ENCODE assay signal across 10 mouse cellular contexts in the genomic region with DNA sequence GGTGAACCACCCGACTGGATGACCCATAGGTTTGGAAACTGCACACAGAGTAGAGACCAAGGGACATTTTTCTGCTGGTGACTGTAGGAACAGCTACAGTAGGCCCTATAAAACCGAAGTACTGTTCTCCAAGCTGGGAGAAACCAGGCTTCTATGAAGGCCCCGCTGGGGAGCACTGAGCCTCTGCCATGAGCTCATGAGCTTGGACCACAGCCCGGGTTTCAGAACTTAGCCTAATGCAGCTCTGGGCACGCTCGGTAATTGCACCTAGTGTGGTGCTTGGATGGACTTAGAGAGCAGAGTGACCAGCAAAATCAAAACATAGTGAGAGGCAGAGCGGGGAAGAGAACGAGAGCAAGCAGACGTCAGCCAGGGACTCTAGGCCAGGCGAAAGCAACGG.
DNase-seq lines count a peak whose midpoint lies in the region; ATAC-seq lines count a peak whose summit lies in the region.
"Had no signal": no experiment of that assay in that cellular context is flagged by ENCODE, and none has a peak within 500 bp of the region (broad histone marks: within the 10 kb centered on the region; RNA-seq: fewer than 3 reads in every experiment).

No protein-coding gene starts in this region.

- no peaks in the 10 kb centered on the region for H3K36me3 ChIP-seq in kidney, embryonic 15.5 days
- no peaks in the 10 kb centered on the region for H3K36me3 ChIP-seq in hindbrain, embryonic 13.5 days
- H3K36me3 ChIP-seq: embryonic facial prominence, embryonic 13.5 days had no signal

- H3K4me3 ChIP-seq in brown adipose tissue, adult 24 weeks (ENCODE audit: insufficient read depth, low read depth, low read length) = no peak overlapping the region
- no peak overlapping the region for H3K4me3 ChIP-seq in kidney, embryonic 15.5 days (replicated peaks)
- H3K4me3 ChIP-seq in hindbrain, embryonic 13.5 days = no peak overlapping the region
- H3K4me3 ChIP-seq: embryonic facial prominence, embryonic 13.5 days; megakaryocyte, embryonic 14.5 days had no signal

- peak overlapping the region; percentile 14 for H3K27ac ChIP-seq in brown adipose tissue, adult 24 weeks (replicated peaks; ENCODE audit: low read depth, low read length)
- peak overlapping the region; percentile 85 for H3K27ac ChIP-seq in kidney, embryonic 15.5 days
- H3K27ac ChIP-seq in hindbrain, embryonic 13.5 days = no peak overlapping the region
- H3K27ac ChIP-seq: embryonic facial prominence, embryonic 13.5 days had no signal

- H3K9ac ChIP-seq in kidney, embryonic 15.5 days = no peak overlapping the region
- H3K9ac ChIP-seq in hindbrain, embryonic 13.5 days = no peak overlapping the region
- H3K9ac ChIP-seq: embryonic facial prominence, embryonic 13.5 days had no signal

- no peak overlapping the region for H3K4me2 ChIP-seq in kidney, embryonic 15.5 days
- no peak overlapping the region for H3K4me2 ChIP-seq in hindbrain, embryonic 13.5 days
- H3K4me2 ChIP-seq: embryonic facial prominence, embryonic 13.5 days had no signal

- H3K9me3 ChIP-seq in kidney, embryonic 15.5 days (replicated peaks) = no peaks in the 10 kb centered on the region
- no peaks in the 10 kb centered on the region for H3K9me3 ChIP-seq in hindbrain, embryonic 13.5 days
- H3K9me3 ChIP-seq: embryonic facial prominence, embryonic 13.5 days; megakaryocyte, embryonic 14.5 days had no signal

- peak; percentile 19 for DNase-seq in kidney, adult 18-20 months
- DNase-seq in kidney, adult 9 months = no peak
- DNase-seq in gastrocnemius, adult 18-20 months (ENCODE audit: low spot score) = peak; percentile 77
- DNase-seq in lung, postnatal 10 days = peak; percentile 66
- no peak for DNase-seq in embryo, embryonic 9.5 days (ENCODE audit: extremely low spot score)

- WGBS in kidney, embryonic 15.5 days = 87% methylated on average over 11 of the region's 11 CpGs
- WGBS in hindbrain, embryonic 13.5 days = 92% methylated on average over 11 of the region's 11 CpGs

- no peak for ATAC-seq in kidney, embryonic 15.5 days (replicated peaks; ENCODE audit: low FRiP score)
- ATAC-seq in hindbrain, embryonic 13.5 days (ENCODE audit: low FRiP score) = no peak

- H3K27me3 ChIP-seq in kidney, embryonic 15.5 days = no peaks in the 10 kb centered on the region
- H3K27me3 ChIP-seq in hindbrain, embryonic 13.5 days = no peaks in the 10 kb centered on the region
- H3K27me3 ChIP-seq: embryonic facial prominence, embryonic 13.5 days had no signal

- peaks cover 17% of the 10 kb centered on the region for H3K4me1 ChIP-seq in brown adipose tissue, adult 24 weeks (ENCODE audit: control insufficient read depth, insufficient read depth, insufficient read length, low read length)
- peaks cover 56% of the 10 kb centered on the region for H3K4me1 ChIP-seq in kidney, embryonic 15.5 days
- peaks cover 47% of the 10 kb centered on the region for H3K4me1 ChIP-seq in hindbrain, embryonic 13.5 days (replicated peaks)

Comparison
In these comparisons a context has a peak if more than half of its experiments do, and no peak if none do; other contexts are left out.
1. DNase-seq: peak in kidney, adult 18-20 months (single experiment), gastrocnemius, adult 18-20 months (single experiment) and lung, postnatal 10 days (single experiment); none in kidney, adult 9 months (single experiment) and embryo, embryonic 9.5 days (single experiment).